Mouse (Mus musculus): ENCODE measurements around the gene Lyg1. TPM values are rescaled to one million over a fixed set of nuclear protein-coding genes. Genes with fewer than 3 reads are reported as not detected.
A peak's percentile ranks its signal among the peaks of the same experiment; 100 is the strongest.

The Lyg1 gene
- total RNA-seq, 2 experiments from 2014 or later, result not detected

DNA sequence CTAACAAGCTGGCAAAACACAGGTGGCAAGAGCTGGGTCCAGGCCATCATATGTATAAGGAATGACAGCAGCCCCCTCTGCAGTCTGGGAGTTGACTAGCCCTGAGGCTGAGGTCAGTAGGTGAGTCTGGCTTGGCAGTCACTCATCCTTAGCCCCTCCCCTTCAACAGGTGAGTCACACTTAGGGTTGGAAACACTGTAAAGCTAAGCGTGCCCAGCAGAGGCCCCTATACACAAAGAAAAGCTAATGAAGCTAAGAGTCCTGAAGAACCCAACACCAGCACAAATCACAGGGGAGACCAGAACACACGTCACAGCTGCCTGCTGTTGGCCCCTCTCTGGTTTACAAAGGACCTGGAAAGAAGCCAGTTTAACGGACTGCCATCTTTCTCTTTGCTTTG, 25.8 kb downstream of the Lyg1 start:
- peak; percentile 19 for TF ChIP-seq CTCF (IDR thresholded peaks at IDR 0.05)
- intact Hi-C loops (cut with DNase I), result no loop called here
- DNase-seq (ENCODE audit: extremely low spot score in 1 of 2, low spot score in 2 of 2), result no peak
- no peak overlapping the region for H3K27ac ChIP-seq
- H3K4me3 ChIP-seq, result no peak overlapping the region

DNA sequence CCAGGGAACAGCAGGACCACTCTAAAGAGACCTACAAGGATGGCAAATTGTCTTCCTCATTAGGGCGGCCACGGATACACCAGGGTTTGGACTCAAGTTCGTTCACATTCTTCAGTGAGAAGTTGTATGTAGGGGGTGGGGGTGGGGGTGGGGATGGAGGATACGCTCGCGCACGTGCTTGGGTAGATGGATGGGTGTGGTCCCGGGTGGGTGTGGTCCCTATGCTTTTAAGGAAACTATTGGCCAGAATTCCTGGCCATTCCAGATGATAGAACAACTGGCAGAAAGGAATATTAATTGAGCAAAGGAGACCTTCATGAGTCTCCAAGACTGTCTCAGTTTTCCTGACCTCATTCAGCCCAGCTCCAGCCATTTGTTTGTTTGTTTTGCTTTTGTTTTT, 31.6 kb downstream of the Lyg1 start:
- intact Hi-C loops (cut with DNase I), result no loop called here

DNA sequence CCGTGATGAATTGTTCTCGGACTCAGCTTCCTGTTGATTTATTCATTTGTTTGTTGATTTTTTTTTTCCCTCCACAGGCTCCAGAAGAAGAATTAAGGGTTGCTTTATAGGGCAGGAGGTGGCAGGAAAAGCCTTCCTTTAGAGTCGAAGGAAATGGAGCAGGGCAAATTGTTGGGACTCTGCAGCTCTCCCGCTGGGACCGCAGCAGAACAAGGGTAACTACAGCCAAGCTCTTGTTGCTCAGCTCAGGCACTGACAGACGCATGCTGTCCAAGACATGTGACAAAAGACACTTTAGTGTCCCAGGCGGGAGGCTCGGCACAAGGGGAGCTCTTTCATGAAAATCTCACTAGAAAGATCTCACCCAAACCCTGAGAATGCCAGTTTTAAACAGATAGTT, 35.0 kb downstream of the Lyg1 start:
- no peak for DNase-seq (ENCODE audit: extremely low spot score in 1 of 2, low spot score in 2 of 2)
- TF ChIP-seq CTCF (IDR thresholded peaks at IDR 0.05), result no peak
- H3K4me3 ChIP-seq, result no peak overlapping the region
- intact Hi-C loops (cut with DNase I), result loop anchor here (5.0 kb wide), 1 partner anchor 45 kb away; no protein-coding TSS in a partner anchor
- no peak overlapping the region for H3K27ac ChIP-seq

More for the DNA sequence above, 31.6 kb downstream of the Lyg1 start:
- H3K27ac ChIP-seq, result no peak overlapping the region
- DNase-seq (ENCODE audit: extremely low spot score in 1 of 2, low spot score in 2 of 2), result no peak
- H3K4me3 ChIP-seq, result no peak overlapping the region
- TF ChIP-seq CTCF (IDR thresholded peaks at IDR 0.05), result no peak

DNA sequence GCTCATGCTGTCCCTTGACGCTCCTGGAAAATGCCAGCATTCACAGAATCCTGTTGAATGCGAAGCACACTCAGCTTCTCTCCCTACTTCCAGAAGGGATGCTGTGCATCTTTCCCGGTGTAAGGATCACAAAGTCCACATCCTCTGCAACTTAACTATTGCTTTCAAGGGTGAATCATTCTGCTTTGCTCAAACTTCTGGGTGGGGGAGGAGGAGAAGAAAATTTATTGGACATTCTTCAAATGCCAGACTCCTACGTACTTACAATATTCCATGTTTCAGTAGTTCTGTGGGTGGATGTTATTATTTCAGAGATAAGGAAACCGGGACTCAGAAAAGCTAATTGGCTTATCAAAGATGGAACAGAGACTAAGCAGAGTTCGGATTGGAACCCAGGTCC, 39.5 kb downstream of the Lyg1 start:
- no peak for TF ChIP-seq CTCF (IDR thresholded peaks at IDR 0.05)
- intact Hi-C loops (cut with DNase I), result no loop called here
- no peak overlapping the region for H3K4me3 ChIP-seq
- no peak overlapping the region for H3K27ac ChIP-seq
- DNase-seq (ENCODE audit: extremely low spot score in 1 of 2, low spot score in 2 of 2), result no peak

DNA sequence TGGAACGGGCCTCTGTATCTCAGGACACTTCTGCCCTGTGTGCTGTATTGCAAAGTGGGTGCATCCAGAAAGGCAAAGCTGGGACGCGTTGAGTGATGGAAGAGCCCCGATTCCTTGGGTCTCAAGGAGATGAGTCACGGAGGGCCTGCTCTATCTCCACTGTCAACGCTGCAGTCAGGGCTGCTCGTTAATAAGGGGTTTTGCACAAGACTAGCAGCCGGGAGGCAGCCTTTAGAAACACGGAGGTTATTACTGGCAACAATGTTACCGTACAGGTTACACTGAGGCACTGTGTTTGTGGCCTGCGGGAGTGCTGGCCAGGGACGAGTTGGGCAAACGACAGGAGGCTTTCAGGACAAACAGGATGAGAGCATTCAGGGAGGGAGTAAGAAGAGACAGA, 39.9 kb downstream of the Lyg1 start:
- TF ChIP-seq CTCF (IDR thresholded peaks at IDR 0.05), result no peak
- Histone ChIP-seq H3K4me3 (no peak overlapping the region), H3K27ac (no peak overlapping the region)
- intact Hi-C loops (cut with DNase I), result no loop called here
- DNase-seq (ENCODE audit: extremely low spot score in 1 of 2, low spot score in 2 of 2), result no peak

DNA sequence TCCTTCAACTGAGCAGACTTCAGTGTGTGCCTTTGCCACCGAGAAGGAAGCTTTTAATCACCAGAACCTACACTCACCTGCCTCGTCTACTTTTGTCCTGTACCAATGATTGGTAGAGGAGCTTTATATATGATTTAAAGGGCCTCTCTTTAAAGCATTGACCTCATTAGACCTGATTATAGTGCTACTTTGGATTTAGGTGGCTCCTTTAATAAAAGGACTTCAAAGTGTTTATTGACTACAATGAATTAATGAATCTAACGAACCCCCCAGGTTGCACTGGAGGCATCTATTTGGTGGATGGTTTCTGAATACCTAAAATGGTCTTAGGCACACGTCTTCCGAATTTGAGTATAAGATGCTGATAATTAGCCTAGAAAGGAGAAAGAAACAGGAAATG, 41.2 kb downstream of the Lyg1 start, which contains the start of gene Lyg2:
Gene Lyg2, minus strand, starts transcription at position 101 of the 400 bp plus-strand sequence.
- Histone ChIP-seq H3K4me3 (no peak within 1 kb of the TSS), H3K27ac (no peak within 1 kb of the TSS)
- DNase-seq (ENCODE audit: extremely low spot score in 1 of 2, low spot score in 2 of 2), result no peak
- TF ChIP-seq CTCF (IDR thresholded peaks at IDR 0.05), result no peak
- intact Hi-C loops (cut with DNase I), result no loop called here

DNA sequence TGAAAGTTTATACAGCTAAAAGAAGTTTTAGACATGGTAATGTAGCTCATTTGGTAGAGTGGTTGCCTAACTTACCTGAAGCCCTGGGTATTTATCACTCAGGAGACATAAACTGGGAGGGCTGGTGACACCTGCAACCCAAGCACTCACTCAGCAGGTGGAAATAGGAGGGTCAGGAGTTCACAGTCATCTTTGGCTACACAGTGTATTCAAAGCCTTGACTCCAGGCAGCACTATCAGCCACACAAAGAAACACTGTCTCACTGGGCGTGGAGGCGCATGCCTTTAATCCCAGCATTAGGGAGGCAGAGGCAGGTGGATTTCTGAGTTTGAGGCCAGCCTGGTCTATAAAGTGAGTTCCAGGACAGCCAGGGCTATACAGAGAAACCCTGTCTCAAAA, 44.8 kb downstream of the Lyg1 start:
- no peak overlapping the region for H3K27ac ChIP-seq
- no peak for TF ChIP-seq CTCF (IDR thresholded peaks at IDR 0.05)
- no peak overlapping the region for H3K4me3 ChIP-seq
- no peak for DNase-seq (ENCODE audit: extremely low spot score in 1 of 2, low spot score in 2 of 2)
- intact Hi-C loops (cut with DNase I), result no loop called here

DNA sequence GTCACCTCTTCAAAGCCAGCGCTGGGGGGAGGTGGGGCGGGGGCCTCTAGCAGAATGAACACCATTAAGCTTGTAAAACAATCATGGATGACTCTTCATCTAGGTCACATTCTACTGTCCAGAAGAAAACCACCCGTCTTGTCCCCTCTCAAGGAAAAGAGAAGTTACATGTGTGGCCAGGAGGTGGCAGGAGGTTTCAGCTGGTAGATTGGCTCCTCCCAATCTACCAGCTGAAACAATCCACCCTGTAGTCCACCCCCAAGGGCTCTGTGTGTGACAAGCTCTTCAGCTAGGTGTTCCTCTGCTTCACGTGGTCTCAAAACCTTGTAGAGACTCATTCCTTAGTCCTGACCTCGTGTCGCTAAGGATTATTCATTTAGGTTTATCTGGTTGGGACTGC, 54.4 kb downstream of the Lyg1 start:
- DNase-seq (ENCODE audit: extremely low spot score in 1 of 2, low spot score in 2 of 2), result no peak
- no peak overlapping the region for H3K4me3 ChIP-seq
- peak; percentile 60 for TF ChIP-seq CTCF (IDR thresholded peaks at IDR 0.05)
- intact Hi-C loops (cut with DNase I), result loop anchor here (1.0 kb wide), 1 partner anchor 82 kb away; no protein-coding TSS in a partner anchor
- H3K27ac ChIP-seq, result no peak overlapping the region

DNA sequence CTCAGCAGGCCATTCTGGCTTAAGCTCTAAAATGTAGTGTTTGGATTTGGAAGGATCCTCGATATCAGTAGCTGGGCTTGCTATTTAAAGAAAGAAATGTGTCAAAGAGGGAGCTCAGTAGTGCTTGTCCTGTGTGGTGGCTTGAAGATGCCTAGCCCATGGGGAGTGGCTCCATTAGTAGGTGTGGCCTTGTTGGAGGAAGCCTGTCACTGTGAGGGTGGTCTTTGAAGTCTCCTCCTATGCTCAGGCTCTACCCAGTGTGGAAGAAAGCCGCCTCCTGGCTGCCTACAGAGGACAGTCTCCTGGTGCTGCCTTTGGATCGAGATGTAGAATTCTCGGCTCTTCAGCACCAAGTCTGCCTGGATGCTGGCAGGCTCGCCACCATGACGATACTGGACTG, 57.3 kb downstream of the Lyg1 start:
- intact Hi-C loops (cut with DNase I), result no loop called here
- no peak for TF ChIP-seq CTCF (IDR thresholded peaks at IDR 0.05)
- no peak for DNase-seq (ENCODE audit: extremely low spot score in 1 of 2, low spot score in 2 of 2)
- Histone ChIP-seq H3K27ac (no peak overlapping the region), H3K4me3 (no peak overlapping the region)

DNA sequence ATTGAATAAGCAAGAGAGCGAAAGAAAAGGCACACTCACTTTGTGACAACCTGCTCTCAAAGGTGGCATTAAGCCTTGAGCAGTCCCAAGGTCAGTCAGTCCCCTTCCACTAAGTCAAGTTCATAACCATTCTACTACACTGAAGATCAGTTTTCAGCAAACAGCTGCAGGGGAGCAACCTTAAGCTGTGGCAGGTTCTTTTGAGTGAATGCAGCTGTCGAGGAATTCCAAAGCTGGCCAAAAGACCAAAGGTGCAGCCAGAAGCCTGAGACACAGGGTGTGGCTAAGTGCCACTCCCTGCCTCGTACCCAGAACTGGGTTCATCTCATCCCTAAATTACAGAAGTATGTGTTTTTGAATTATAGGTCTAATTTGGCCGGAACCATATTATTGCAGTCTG, 57.7 kb downstream of the Lyg1 start:
- no peak for DNase-seq (ENCODE audit: extremely low spot score in 1 of 2, low spot score in 2 of 2)
- Histone ChIP-seq H3K27ac (no peak overlapping the region), H3K4me3 (no peak overlapping the region)
- TF ChIP-seq CTCF (IDR thresholded peaks at IDR 0.05), result no peak
- intact Hi-C loops (cut with DNase I), result no loop called here

Other genes starting within 250 kb of the Lyg1 start
- gene 2010300C02Rik, start 237.7 kb downstream of the Lyg1 start, total RNA-seq (2021), result 100 to 1,000 TPM; 282 to 283 TPM
- gene Tsga10, start 91.3 kb downstream of the Lyg1 start, total RNA-seq (2021), result 10 to 100 TPM; 20.0 to 24.0 TPM
- gene Lipt1, start 86.0 kb downstream of the Lyg1 start, total RNA-seq (2021), result 10 to 100 TPM in 1 of 2 experiments, 1 to 10 TPM in 1; 9.5 to 10.9 TPM
- 10 to 100 TPM; 10.6 to 10.9 TPM for gene Mitd1, start 67.3 kb downstream of the Lyg1 start, total RNA-seq (2021)
- 100 to 1,000 TPM; 139 to 148 TPM for gene Mrpl30, start 67.3 kb downstream of the Lyg1 start, total RNA-seq (2021)
- gene Lyg2, start 41.3 kb downstream of the Lyg1 start, total RNA-seq (2021), result not detected
- 10 to 100 TPM; 52.7 to 65.9 TPM for gene Txndc9, start 40.1 kb upstream of the Lyg1 start, total RNA-seq (2021)
- gene Eif5b, start 40.3 kb upstream of the Lyg1 start, total RNA-seq (2021), result 10 to 100 TPM; 37.6 to 46.2 TPM
- gene Rev1, start 172.0 kb upstream of the Lyg1 start, total RNA-seq (2021), result 10 to 100 TPM; 40.0 to 46.1 TPM

Measured in left cerebral cortex, adult 2 months (tissue).